ENCODE assay signal across 26 mouse cellular contexts in the genomic region with DNA sequence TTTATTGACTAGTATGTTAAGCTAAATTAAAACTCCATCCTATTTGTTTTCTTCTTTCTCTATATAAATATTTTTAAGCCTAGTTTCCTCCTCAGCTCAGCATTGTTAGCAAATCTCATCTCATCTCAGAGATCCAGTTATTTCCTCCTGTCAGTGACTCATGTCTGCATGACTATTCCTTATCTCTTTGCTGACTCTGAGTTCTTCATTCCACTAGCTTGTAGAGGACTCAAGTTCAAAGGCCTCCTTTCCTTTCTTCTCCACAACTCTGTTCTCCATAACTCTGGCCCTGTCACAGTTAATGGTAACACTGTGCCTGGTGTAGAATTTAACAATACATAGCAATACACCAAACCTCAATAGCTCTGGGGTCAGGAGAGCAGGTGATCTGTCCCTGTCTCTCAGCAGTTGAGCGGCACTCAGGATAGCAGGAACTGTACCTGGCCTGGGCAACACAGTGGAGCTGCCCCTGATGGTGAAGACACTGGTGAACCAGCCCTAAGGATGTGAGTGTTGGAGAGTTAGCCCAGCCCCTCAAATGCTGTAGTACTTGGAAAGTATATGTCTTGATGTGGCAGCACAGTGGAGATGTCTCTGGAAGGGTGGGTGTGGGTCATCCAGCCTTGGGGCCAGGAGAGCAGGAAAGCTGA.
A peak's percentile ranks its signal among the peaks of the same experiment; 100 is the strongest.
DNase-seq lines count a peak whose midpoint lies in the region; ATAC-seq and TF ChIP-seq lines count a peak whose summit lies in the region.
"Had no signal": no experiment of that assay in that cellular context is flagged by ENCODE, and none has a peak within 500 bp of the region (broad histone marks: within the 10 kb centered on the region; RNA-seq: fewer than 3 reads in every experiment).

No protein-coding gene starts in this region.

- no peak overlapping the region for H3K27ac ChIP-seq in hindbrain, embryonic 11.5 days (ENCODE audit: low read depth, low read length)
- H3K27ac ChIP-seq in hindbrain, embryonic 13.5 days, result no peak overlapping the region
- H3K27ac ChIP-seq in intestine, embryonic 16.5 days (ENCODE audit: low read length), result no peak overlapping the region
- H3K27ac ChIP-seq in small intestine, adult 2 months (ENCODE audit: insufficient read depth, low read depth, low read length), result peak overlapping the region; percentile 77
- H3K27ac ChIP-seq: embryonic facial prominence, embryonic 10.5 days; embryonic facial prominence, embryonic 13.5 days; forebrain, embryonic 12.5 days; forebrain, embryonic 15.5 days; heart, embryonic 15.5 days; hindbrain, embryonic 12.5 days had no signal

- TF ChIP-seq CTCF in small intestine, adult 2 months (IDR thresholded peaks at IDR 0.05; ENCODE audit: extremely low read depth, insufficient read length, insufficient replicate concordance, low read depth, low read length), result no peak

- H3K4me3 ChIP-seq in hindbrain, embryonic 11.5 days (ENCODE audit: low read depth, low read length), result no peak overlapping the region
- no peak overlapping the region for H3K4me3 ChIP-seq in hindbrain, embryonic 13.5 days
- H3K4me3 ChIP-seq in intestine, embryonic 16.5 days (ENCODE audit: low read length), result no peak overlapping the region
- no peak overlapping the region for H3K4me3 ChIP-seq in small intestine, adult 2 months (ENCODE audit: low read depth, low read length)
- H3K4me3 ChIP-seq: embryonic facial prominence, embryonic 10.5 days; embryonic facial prominence, embryonic 13.5 days; erythroblast, embryonic 14.5 days; forebrain, embryonic 12.5 days; forebrain, embryonic 15.5 days; heart, embryonic 12.5 days; heart, embryonic 15.5 days; hindbrain, embryonic 12.5 days had no signal

- no peak overlapping the region for H3K9ac ChIP-seq in hindbrain, embryonic 11.5 days (ENCODE audit: low read depth, low read length)
- H3K9ac ChIP-seq in hindbrain, embryonic 13.5 days, result no peak overlapping the region
- no peak overlapping the region for H3K9ac ChIP-seq in intestine, embryonic 16.5 days (ENCODE audit: low read depth, low read length)
- H3K9ac ChIP-seq: embryonic facial prominence, embryonic 13.5 days; forebrain, embryonic 12.5 days; forebrain, embryonic 15.5 days; heart, embryonic 12.5 days; heart, embryonic 15.5 days; hindbrain, embryonic 12.5 days had no signal

- H3K36me3 ChIP-seq in hindbrain, embryonic 11.5 days (ENCODE audit: control insufficient read depth, insufficient read depth, low read length), result no peaks in the 10 kb centered on the region
- H3K36me3 ChIP-seq in hindbrain, embryonic 13.5 days, result no peaks in the 10 kb centered on the region
- no peaks in the 10 kb centered on the region for H3K36me3 ChIP-seq in intestine, embryonic 16.5 days (ENCODE audit: control insufficient read depth, insufficient read depth, low read length)
- no peaks in the 10 kb centered on the region for H3K36me3 ChIP-seq in small intestine, adult 2 months (ENCODE audit: control insufficient read depth, insufficient read depth, low read length)
- H3K36me3 ChIP-seq: embryonic facial prominence, embryonic 10.5 days; embryonic facial prominence, embryonic 13.5 days; forebrain, embryonic 12.5 days; forebrain, embryonic 15.5 days; heart, embryonic 12.5 days; heart, embryonic 15.5 days; hindbrain, embryonic 12.5 days had no signal

- H3K4me1 ChIP-seq in hindbrain, embryonic 11.5 days (replicated peaks; ENCODE audit: control insufficient read depth, insufficient read depth, low read length), result no peaks in the 10 kb centered on the region
- no peaks in the 10 kb centered on the region for H3K4me1 ChIP-seq in hindbrain, embryonic 13.5 days (replicated peaks)
- H3K4me1 ChIP-seq in intestine, embryonic 16.5 days (ENCODE audit: control insufficient read depth, insufficient read depth, low read length), result no peaks in the 10 kb centered on the region
- peaks cover 11% of the 10 kb centered on the region; the same call in 1 of the 2 replicates for H3K4me1 ChIP-seq in small intestine, adult 2 months (ENCODE audit: control insufficient read depth, insufficient read depth, insufficient read length, low read length)
- H3K4me1 ChIP-seq: embryonic facial prominence, embryonic 10.5 days; embryonic facial prominence, embryonic 13.5 days; forebrain, embryonic 12.5 days; forebrain, embryonic 15.5 days; heart, embryonic 12.5 days; heart, embryonic 15.5 days; hindbrain, embryonic 12.5 days had no signal

- TF ChIP-seq POLR2A in small intestine, adult 2 months (IDR thresholded peaks at IDR 0.05; ENCODE audit: low read depth, low read length), result no peak

- peak; percentile 12; the same call in 1 of the 2 replicates for ATAC-seq in hindbrain, embryonic 11.5 days (ENCODE audit: low FRiP score)
- no peak for ATAC-seq in hindbrain, embryonic 13.5 days (ENCODE audit: low FRiP score)
- peak; percentile 85 for ATAC-seq in intestine, embryonic 16.5 days
- ATAC-seq: activated CD4-positive, CD25-positive, alpha-beta regulatory T cell, adult 4 months; forebrain, embryonic 15.5 days; hindbrain, embryonic 16.5 days had no signal

- H3K27me3 ChIP-seq in hindbrain, embryonic 11.5 days (ENCODE audit: control insufficient read depth, insufficient read depth, low read length), result no peaks in the 10 kb centered on the region
- H3K27me3 ChIP-seq in hindbrain, embryonic 13.5 days, result no peaks in the 10 kb centered on the region
- no peaks in the 10 kb centered on the region for H3K27me3 ChIP-seq in intestine, embryonic 16.5 days (replicated peaks; ENCODE audit: control insufficient read depth, insufficient read depth, low read length)
- no peaks in the 10 kb centered on the region for H3K27me3 ChIP-seq in small intestine, adult 2 months (ENCODE audit: control insufficient read depth, insufficient read depth, low read length)
- H3K27me3 ChIP-seq: embryonic facial prominence, embryonic 13.5 days; forebrain, embryonic 12.5 days; forebrain, embryonic 15.5 days; heart, embryonic 12.5 days; heart, embryonic 15.5 days; hindbrain, embryonic 12.5 days had no signal

- no peaks in the 10 kb centered on the region for H3K9me3 ChIP-seq in hindbrain, embryonic 11.5 days (ENCODE audit: control insufficient read depth, low read length)
- no peaks in the 10 kb centered on the region for H3K9me3 ChIP-seq in hindbrain, embryonic 13.5 days
- H3K9me3 ChIP-seq in intestine, embryonic 16.5 days (ENCODE audit: control insufficient read depth, low read length), result no peaks in the 10 kb centered on the region
- H3K9me3 ChIP-seq: embryonic facial prominence, embryonic 10.5 days; embryonic facial prominence, embryonic 13.5 days; forebrain, embryonic 12.5 days; forebrain, embryonic 15.5 days; heart, embryonic 12.5 days; heart, embryonic 15.5 days; hindbrain, embryonic 12.5 days had no signal

- WGBS in hindbrain, embryonic 11.5 days, result 82% methylated on average over 1 of the region's 1 CpGs
- WGBS in hindbrain, embryonic 13.5 days, result 93% methylated on average over 1 of the region's 1 CpGs
- 86% methylated on average over 1 of the region's 1 CpGs for WGBS in intestine, embryonic 16.5 days
- 92% methylated on average over 1 of the region's 1 CpGs for WGBS in small intestine, adult 2 months

- DNase-seq in hindbrain, embryonic 11.5 days (ENCODE audit: low spot score), result no peak
- no peak for DNase-seq in urinary bladder, postnatal 25 days (ENCODE audit: low spot score)
- no peak for DNase-seq in gastrocnemius, postnatal 10 days
- DNase-seq: adrenal gland, adult 8-10 months; adrenal gland, postnatal 25 days; cerebellum, adult 11-12 months; cerebellum, adult 8-10 months; cerebellum, postnatal 36 days; gastrocnemius, postnatal 14 days; heart, adult 18-20 months; heart, postnatal 10 days; heart, postnatal 4 days; kidney, adult 11 months had no signal

- no peak overlapping the region for H3K4me2 ChIP-seq in hindbrain, embryonic 11.5 days (replicated peaks; ENCODE audit: low read depth, low read length)
- H3K4me2 ChIP-seq in hindbrain, embryonic 13.5 days, result no peak overlapping the region
- no peak overlapping the region for H3K4me2 ChIP-seq in intestine, embryonic 16.5 days (ENCODE audit: low read depth, low read length)
- H3K4me2 ChIP-seq: embryonic facial prominence, embryonic 13.5 days; forebrain, embryonic 12.5 days; forebrain, embryonic 15.5 days; heart, embryonic 12.5 days; heart, embryonic 15.5 days; hindbrain, embryonic 12.5 days had no signal
